Mouse (Mus musculus): ENCODE data around the gene Aldh18a1. TPM values are rescaled to one million over a fixed set of nuclear protein-coding genes. Genes with fewer than 3 reads are reported as not detected.
A peak's percentile ranks its signal among the peaks of the same experiment; 100 is the strongest.

Gene Aldh18a1
- polyA plus RNA-seq, 1 experiment from 2014 or later, result 41.3 TPM

DNA sequence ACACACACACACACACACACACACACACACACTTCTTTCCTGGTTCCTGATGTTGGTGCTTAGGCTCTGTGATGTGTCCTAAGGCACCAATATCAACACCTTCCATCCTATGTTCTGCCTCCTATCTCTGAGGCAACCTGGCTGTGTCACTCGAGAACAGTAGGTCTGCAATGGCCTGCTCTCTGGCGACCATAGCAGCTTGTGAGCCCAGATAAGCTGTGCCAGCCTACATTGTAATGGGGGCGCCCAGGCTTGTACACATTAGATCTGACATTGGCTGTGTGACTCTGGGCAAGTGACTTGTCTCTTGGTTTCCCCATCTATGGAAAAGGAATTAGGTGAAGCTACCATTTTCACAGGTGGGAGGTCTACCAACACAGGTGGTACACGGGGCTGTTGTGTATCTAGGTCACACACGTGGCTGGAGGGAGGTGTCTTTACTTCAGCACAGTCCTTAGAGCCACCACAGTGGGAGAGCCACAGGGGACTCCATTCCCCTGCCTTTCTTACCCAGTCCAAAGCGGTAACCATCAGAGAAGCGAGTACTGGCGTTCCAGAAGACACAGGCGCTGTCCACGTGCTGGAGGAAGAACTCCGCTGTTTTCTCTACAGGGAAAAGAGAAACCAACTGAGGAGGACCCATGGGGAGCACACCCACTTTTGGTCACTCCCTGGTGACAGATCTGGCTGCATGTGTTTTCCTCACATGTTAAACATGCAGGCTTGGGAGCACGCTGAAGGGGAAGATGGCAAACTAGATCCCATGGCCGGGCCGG, 35.1 kb downstream of the Aldh18a1 start:
- H3K4me1 ChIP-seq (replicated peaks), result peaks cover 16% of the 10 kb centered on the region
- 0 out of 2 replicates have a peak overlapping the region, but pooled peaks have one; percentile 9 for H3K27ac ChIP-seq
- H3K36me3 ChIP-seq, result peaks cover 53% of the 10 kb centered on the region
- H3K4me3 ChIP-seq, result no peak overlapping the region
- ATAC-seq (replicated peaks; ENCODE audit: insufficient number of reproducible peaks, insufficient read depth, low FRiP score, low read depth), result no peak
- no peaks in the 10 kb centered on the region for H3K27me3 ChIP-seq
- no peaks in the 10 kb centered on the region for H3K9me3 ChIP-seq (replicated peaks)
- H3K4me2 ChIP-seq, result no peak overlapping the region
- no peak overlapping the region for H3K9ac ChIP-seq
- 86% methylated on average over 14 of the region's 14 CpGs for WGBS

GRCm38 (mm10) chr19:40549516-40550135, 38.6 kb downstream of the Aldh18a1 start:
- peak overlapping the region; percentile 78 for H3K27ac ChIP-seq
- H3K4me2 ChIP-seq, result no peak overlapping the region
- 52% methylated on average over 6 of the region's 6 CpGs for WGBS
- peak; percentile 32; the same call in 1 of the 2 replicates for ATAC-seq (replicated peaks; ENCODE audit: insufficient number of reproducible peaks, insufficient read depth, low FRiP score, low read depth)
- peaks cover 31% of the 10 kb centered on the region; the same call in 1 of the 2 replicates for H3K36me3 ChIP-seq
- no peaks in the 10 kb centered on the region for H3K27me3 ChIP-seq
- no peaks in the 10 kb centered on the region for H3K9me3 ChIP-seq (replicated peaks)
- no peak overlapping the region for H3K4me3 ChIP-seq
- H3K4me1 ChIP-seq (replicated peaks), result peaks cover 16% of the 10 kb centered on the region
- H3K9ac ChIP-seq, result peak overlapping the region; percentile 10; the same call in 1 of the 2 replicates

- Histone ChIP-seq H3K9me3 (replicated peaks) (no peaks in the 10 kb centered on the region), H3K27me3 (no peaks in the 10 kb centered on the region), H3K36me3 (peaks cover 25% of the 10 kb centered on the region; the same call in 1 of the 2 replicates), H3K9ac (no peak overlapping the region), H3K4me1 (replicated peaks) (peaks cover 16% of the 10 kb centered on the region), H3K4me3 (no peak overlapping the region), H3K27ac (peak overlapping the region; percentile 78), H3K4me2 (no peak overlapping the region)
- 31% methylated on average over 5 of the region's 5 CpGs for WGBS
- 0 out of 2 replicates have a peak, but pooled peaks have one; percentile 4 for ATAC-seq (replicated peaks; ENCODE audit: insufficient number of reproducible peaks, insufficient read depth, low FRiP score, low read depth)
These were observed 39.3 kb downstream of the Aldh18a1 start for GRCm38 (mm10) chr19:40548796-40549515.

- no peak overlapping the region for H3K4me2 ChIP-seq
- no peaks in the 10 kb centered on the region for H3K27me3 ChIP-seq
- no peak overlapping the region for H3K9ac ChIP-seq
- H3K4me1 ChIP-seq (replicated peaks), result peaks cover 16% of the 10 kb centered on the region
- no peaks in the 10 kb centered on the region for H3K9me3 ChIP-seq (replicated peaks)
- H3K4me3 ChIP-seq, result no peak overlapping the region
- WGBS, result 88% methylated on average over 6 of the region's 6 CpGs
- peaks cover 20% of the 10 kb centered on the region; the same call in 1 of the 2 replicates for H3K36me3 ChIP-seq
- ATAC-seq (replicated peaks; ENCODE audit: insufficient number of reproducible peaks, insufficient read depth, low FRiP score, low read depth), result no peak
- peak overlapping the region; percentile 78; the same call in 1 of the 2 replicates for H3K27ac ChIP-seq
These were observed 39.9 kb downstream of the Aldh18a1 start for GRCm38 (mm10) chr19:40548386-40548785.

- H3K4me3 ChIP-seq, result no peak overlapping the region
- no peak overlapping the region for H3K4me2 ChIP-seq
- no peaks in the 10 kb centered on the region for H3K36me3 ChIP-seq
- ATAC-seq (replicated peaks; ENCODE audit: insufficient number of reproducible peaks, insufficient read depth, low FRiP score, low read depth), result 0 out of 2 replicates have a peak, but pooled peaks have one; percentile 56
- H3K27ac ChIP-seq, result no peak overlapping the region
- peaks cover 15% of the 10 kb centered on the region for H3K4me1 ChIP-seq (replicated peaks)
- H3K27me3 ChIP-seq, result no peaks in the 10 kb centered on the region
- H3K9ac ChIP-seq, result no peak overlapping the region
- no peaks in the 10 kb centered on the region for H3K9me3 ChIP-seq (replicated peaks)
- WGBS, result 6% methylated on average over 3 of the region's 3 CpGs
These were observed 43.4 kb downstream of the Aldh18a1 start for GRCm38 (mm10) chr19:40544856-40545255.

DNA sequence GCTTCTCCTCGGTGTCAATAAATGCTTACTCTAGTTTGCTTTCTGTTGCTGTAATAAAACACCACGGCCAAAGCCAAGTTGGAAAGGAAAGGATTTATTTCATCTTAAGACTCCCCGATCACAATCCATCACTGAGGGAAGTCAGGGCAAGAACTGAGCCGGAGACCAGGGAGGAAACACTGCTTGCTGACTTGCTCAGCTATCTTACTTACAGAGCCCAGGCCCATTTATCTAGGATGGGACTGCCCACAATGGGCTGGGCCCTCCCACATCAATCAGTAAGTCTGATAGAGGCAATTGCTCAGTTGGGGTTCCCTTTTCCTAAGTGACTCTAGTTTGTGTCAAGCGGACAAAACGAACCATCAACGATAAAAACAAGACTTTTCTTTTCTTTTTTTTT, 45.5 kb downstream of the Aldh18a1 start:
- no peak overlapping the region for H3K4me3 ChIP-seq
- no peaks in the 10 kb centered on the region for H3K27me3 ChIP-seq
- 72% methylated on average over 7 of the region's 7 CpGs for WGBS
- H3K4me2 ChIP-seq, result no peak overlapping the region
- H3K9ac ChIP-seq, result no peak overlapping the region
- no peak overlapping the region for H3K27ac ChIP-seq
- no peaks in the 10 kb centered on the region for H3K36me3 ChIP-seq
- ATAC-seq (replicated peaks; ENCODE audit: insufficient number of reproducible peaks, insufficient read depth, low FRiP score, low read depth), result no peak
- no peaks in the 10 kb centered on the region for H3K4me1 ChIP-seq (replicated peaks)
- no peaks in the 10 kb centered on the region for H3K9me3 ChIP-seq (replicated peaks)

GRCm38 (mm10) chr19:40536526-40536925, 51.7 kb downstream of the Aldh18a1 start:
- Histone ChIP-seq H3K9ac (no peak overlapping the region), H3K4me2 (no peak overlapping the region), H3K27me3 (no peaks in the 10 kb centered on the region), H3K9me3 (replicated peaks) (no peaks in the 10 kb centered on the region), H3K36me3 (no peaks in the 10 kb centered on the region), H3K27ac (no peak overlapping the region), H3K4me3 (no peak overlapping the region), H3K4me1 (replicated peaks) (no peaks in the 10 kb centered on the region)
- no peak for ATAC-seq (replicated peaks; ENCODE audit: insufficient number of reproducible peaks, insufficient read depth, low FRiP score, low read depth)
- 39% methylated on average over 6 of the region's 6 CpGs for WGBS

- no peak for ATAC-seq (replicated peaks; ENCODE audit: insufficient number of reproducible peaks, insufficient read depth, low FRiP score, low read depth)
- H3K27ac ChIP-seq, result no peak overlapping the region
- 65% methylated on average over 5 of the region's 5 CpGs for WGBS
These were observed 55.7 kb downstream of the Aldh18a1 start for GRCm38 (mm10) chr19:40532525-40532924.

GRCm38 (mm10) chr19:40530323-40530722, 57.9 kb downstream of the Aldh18a1 start:
- peaks cover 7% of the 10 kb centered on the region for H3K4me1 ChIP-seq (replicated peaks)
- H3K9ac ChIP-seq, result no peak overlapping the region
- no peak overlapping the region for H3K4me3 ChIP-seq
- 65% methylated on average over 2 of the region's 2 CpGs for WGBS
- H3K36me3 ChIP-seq, result no peaks in the 10 kb centered on the region
- H3K9me3 ChIP-seq (replicated peaks), result no peaks in the 10 kb centered on the region
- no peaks in the 10 kb centered on the region for H3K27me3 ChIP-seq
- no peak overlapping the region for H3K27ac ChIP-seq
- H3K4me2 ChIP-seq, result no peak overlapping the region
- ATAC-seq (replicated peaks; ENCODE audit: insufficient number of reproducible peaks, insufficient read depth, low FRiP score, low read depth), result no peak

More at GRCm38 (mm10) chr19:40532525-40532924, 55.7 kb downstream of the Aldh18a1 start:
- H3K4me1 ChIP-seq (replicated peaks), result no peaks in the 10 kb centered on the region
- H3K9ac ChIP-seq, result no peak overlapping the region
- H3K4me2 ChIP-seq, result no peak overlapping the region
- no peaks in the 10 kb centered on the region for H3K27me3 ChIP-seq
- no peak overlapping the region for H3K4me3 ChIP-seq
- no peaks in the 10 kb centered on the region for H3K9me3 ChIP-seq (replicated peaks)
- no peaks in the 10 kb centered on the region for H3K36me3 ChIP-seq

- Histone ChIP-seq H3K36me3 (no peaks in the 10 kb centered on the region), H3K27me3 (no peaks in the 10 kb centered on the region), H3K4me1 (replicated peaks) (peaks cover 7% of the 10 kb centered on the region), H3K9ac (no peak overlapping the region), H3K4me3 (no peak overlapping the region), H3K4me2 (no peak overlapping the region), H3K9me3 (replicated peaks) (no peaks in the 10 kb centered on the region), H3K27ac (no peak overlapping the region)
- ATAC-seq (replicated peaks; ENCODE audit: insufficient number of reproducible peaks, insufficient read depth, low FRiP score, low read depth), result no peak
These were observed 60.0 kb downstream of the Aldh18a1 start for GRCm38 (mm10) chr19:40528254-40528653.

GRCm38 (mm10) chr19:40526367-40527014, 61.8 kb downstream of the Aldh18a1 start:
- H3K9ac ChIP-seq, result no peak overlapping the region
- H3K9me3 ChIP-seq (replicated peaks), result no peaks in the 10 kb centered on the region
- no peak overlapping the region for H3K4me3 ChIP-seq
- peaks cover 7% of the 10 kb centered on the region for H3K4me1 ChIP-seq (replicated peaks)
- no peaks in the 10 kb centered on the region for H3K27me3 ChIP-seq
- H3K4me2 ChIP-seq, result peak overlapping the region; percentile 27
- no peak for ATAC-seq (replicated peaks; ENCODE audit: insufficient number of reproducible peaks, insufficient read depth, low FRiP score, low read depth)
- WGBS, result 54% methylated on average over 9 of the region's 9 CpGs
- peak overlapping the region; percentile 5; the same call in 1 of the 2 replicates for H3K27ac ChIP-seq
- no peaks in the 10 kb centered on the region for H3K36me3 ChIP-seq
